Mouse (Mus musculus) heart, postnatal 36 days (tissue): ENCODE measurements at regions not wholly inside any gene's neighbourhood (a gene's known extent, or its start where the extent isn't known, plus 50 kb on each side); places are given as distances from the start of the nearest gene placed in this dataset.
A peak's percentile ranks its signal among the peaks of the same experiment; 100 is the strongest.

Source experiments
- DNase-seq, 2 experiments: peaks; one replicate each; pipeline ENCODE4 v3.0.0; 2021 to 2022
- intact Hi-C: fragments of 180-260 bp; cut with DNase I; formaldehyde crosslinking; loops from one replicate; pipeline ENCODE4 v1.15.1; 2025

DNA sequence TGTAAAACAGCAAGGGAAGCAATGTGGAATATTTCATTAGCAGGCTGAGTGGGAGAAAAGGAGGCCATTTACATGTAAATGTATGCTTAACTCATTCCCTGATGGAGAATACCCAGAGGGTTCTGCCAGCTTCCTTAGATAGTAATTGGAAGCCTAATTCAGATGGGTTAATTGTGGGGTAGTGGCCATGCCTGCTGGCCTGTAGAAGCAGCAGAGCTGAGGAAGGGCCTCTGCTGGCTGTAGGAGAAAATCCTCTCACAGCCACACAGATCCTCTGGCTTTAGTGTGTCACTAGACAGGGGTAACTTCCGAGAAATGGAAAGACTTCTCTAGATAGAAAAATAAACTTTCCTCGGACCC lies 1588.7 kb upstream of the Got2 start:
- DNase-seq, result no peak
- intact Hi-C loops, result no loop called here

DNA sequence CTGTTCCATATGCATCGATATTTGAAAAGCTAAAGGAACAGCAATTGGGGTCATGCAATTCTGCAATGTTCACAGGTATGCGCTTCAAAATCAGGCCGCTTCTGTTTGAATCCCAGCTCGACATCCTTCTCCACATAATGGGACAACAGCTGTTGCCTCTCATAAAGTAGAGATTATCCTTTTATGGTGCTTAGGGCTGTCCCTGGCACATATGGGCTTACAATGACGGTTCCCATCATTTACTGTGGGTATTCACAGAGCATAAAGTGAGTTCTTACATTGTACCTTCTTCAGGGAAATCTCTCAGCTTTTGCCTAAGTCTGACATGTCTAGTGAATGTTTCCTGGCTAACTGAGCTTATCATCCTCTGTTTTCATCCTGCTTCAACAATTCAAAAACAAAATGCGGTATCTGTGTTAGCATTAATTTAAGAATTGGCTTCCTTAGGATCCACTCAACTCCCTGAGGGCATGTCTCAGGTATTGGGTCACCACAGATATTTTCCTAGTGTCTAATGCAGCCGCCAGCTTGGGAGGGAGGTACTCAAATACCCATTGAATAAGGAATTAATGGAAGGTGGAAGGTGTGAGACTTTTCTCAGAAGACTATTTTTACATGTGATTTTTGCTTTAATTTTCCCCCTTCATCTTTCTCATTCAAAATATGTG lies 1588.2 kb upstream of the Got2 start:
- DNase-seq, result no peak
- intact Hi-C loops, result no loop called here

DNA sequence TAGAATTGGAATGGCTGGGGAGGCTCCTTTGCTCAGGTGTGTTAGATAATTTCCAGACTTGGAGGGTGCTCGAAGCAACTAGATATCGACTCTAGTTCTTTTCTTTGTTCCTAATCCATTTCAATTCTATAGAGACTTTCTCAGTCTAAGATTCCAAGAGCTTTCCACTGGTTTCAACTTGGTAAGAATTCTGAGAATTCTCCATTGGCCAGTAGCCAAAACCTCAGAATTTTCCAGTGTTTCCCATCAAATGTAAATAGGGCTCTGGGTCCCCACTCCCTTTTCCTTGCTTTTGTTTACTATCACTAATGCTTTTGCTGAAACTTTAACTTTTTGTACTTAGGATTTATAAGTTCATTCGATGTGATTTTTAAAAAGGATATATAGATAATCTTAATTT lies 1585.0 kb upstream of the Got2 start:
- intact Hi-C loops, result no loop called here

DNA sequence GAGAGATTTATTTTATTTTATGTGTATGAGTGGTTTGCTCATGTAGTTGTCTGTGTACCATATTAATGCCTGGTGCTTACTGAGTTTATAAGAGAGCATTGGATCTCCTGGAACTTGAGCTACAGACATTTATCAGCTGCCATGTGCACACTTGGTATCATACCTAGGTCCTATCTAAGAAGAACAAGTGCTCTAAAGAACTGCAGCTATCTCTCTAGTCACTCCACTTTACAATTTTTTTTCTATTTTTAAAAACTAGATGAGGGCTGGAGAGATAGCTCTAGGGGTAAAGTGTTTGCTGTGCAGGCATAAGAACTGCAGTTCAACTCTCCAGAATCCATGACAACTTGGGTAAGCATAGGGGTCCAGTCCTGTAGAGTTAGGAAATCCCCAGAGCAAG lies 1573.1 kb upstream of the Got2 start:
- intact Hi-C loops, result no loop called here
- no peak for DNase-seq

More for the DNA sequence above, 1585.0 kb upstream of the Got2 start:
- no peak for DNase-seq

DNA sequence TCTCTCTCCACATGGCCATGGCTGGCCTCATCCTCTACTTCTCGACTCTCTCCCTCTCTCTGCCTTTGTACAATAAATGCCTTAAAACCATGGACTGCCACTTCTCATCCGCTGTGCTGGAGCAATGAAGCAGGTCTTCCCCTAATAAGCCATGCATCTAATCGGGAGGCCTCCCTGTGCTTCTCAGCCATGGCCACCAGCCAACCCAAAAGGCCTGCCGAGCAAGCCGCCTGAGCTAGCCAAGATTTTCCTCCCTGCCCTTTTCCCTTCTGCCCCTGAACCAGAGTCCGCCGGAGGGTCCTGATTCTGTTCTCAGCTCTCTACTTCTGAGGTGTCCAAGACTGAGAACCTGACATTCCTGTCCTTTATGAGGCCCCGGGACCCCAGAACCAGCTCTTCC lies 1559.3 kb upstream of the Got2 start:
- no peak for DNase-seq
- intact Hi-C loops, result no loop called here

DNA sequence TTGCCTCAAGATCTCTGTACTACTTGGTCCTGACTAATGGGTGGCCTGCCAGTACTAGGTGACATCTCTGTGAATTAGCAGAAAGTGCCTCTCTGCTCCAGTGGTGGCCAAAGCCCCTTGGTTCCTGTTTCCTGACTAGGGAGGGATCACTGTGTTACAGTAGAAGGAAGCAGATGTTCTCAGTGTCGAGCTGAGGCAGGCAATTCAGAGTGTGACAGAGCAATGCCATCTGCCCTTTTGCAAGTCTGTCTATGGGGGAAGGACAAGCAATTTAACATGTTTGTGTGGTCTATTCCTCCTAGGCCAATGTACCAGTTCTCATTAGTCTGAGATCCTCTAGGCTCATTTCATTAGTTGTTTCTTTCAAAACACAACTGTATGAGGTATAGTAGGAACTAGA lies 1553.1 kb upstream of the Got2 start:
- no peak for DNase-seq
- intact Hi-C loops, result no loop called here

DNA sequence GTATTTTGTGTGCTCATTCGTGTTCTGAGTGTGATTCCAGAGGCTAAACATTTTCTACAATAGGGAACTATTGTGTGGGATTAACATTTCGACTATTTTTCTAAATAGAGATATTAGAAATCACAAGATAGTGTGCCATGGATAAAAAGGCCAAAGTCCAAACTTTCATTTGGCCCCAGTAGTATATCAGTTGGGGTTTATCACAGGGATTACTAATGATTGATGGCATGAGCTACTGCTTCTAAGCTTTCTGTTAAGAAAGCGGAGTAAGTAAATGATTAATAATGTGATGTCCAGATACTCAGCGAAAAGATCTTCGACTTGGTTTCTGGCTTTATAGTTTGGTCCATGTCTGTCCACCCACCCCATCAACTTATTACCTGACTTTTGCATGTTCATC lies 1545.2 kb upstream of the Got2 start:
- DNase-seq, result no peak
- intact Hi-C loops, result no loop called here

DNA sequence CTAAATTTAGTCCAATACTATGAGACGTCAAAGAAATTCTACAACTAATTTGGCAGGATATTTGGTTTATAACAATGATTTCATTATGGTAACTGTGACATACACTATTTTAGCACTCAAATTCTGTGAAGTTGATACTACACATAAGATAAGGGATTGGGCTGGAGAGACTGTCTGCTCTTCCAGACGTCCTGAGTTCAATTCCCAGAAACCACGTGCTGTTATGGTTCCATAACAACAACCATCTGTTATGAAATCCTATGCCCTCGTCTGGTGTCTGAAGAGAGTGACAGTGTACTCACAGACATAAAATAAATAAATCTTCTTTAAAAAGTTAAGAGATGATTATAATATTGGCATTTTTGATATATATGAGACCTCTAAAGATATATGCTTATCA lies 1543.1 kb upstream of the Got2 start:
- no peak for DNase-seq

DNA sequence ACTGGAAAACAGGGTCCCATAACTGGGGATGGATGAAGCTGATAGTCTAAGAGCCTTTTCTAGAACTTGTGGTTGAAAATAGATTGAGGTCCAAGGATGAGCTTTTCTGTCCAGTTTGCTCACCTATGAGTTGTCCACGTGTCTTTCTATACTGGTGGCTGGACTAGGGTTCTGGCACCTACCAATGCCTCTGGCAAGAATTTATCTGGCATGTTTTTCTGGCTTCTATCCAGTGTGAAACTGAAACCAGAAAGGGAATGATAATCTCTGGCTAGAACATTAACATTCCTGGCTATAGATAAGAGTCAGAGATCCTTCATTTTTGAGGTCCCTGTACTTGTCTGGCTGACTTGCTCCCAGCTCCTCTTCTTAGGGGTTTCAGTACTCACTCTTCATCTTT lies 1534.0 kb upstream of the Got2 start:
- intact Hi-C loops, result no loop called here
- DNase-seq, result peak in 1 of 2 experiments; percentile 1

More for the DNA sequence above, 1543.1 kb upstream of the Got2 start:
- intact Hi-C loops, result no loop called here

DNA sequence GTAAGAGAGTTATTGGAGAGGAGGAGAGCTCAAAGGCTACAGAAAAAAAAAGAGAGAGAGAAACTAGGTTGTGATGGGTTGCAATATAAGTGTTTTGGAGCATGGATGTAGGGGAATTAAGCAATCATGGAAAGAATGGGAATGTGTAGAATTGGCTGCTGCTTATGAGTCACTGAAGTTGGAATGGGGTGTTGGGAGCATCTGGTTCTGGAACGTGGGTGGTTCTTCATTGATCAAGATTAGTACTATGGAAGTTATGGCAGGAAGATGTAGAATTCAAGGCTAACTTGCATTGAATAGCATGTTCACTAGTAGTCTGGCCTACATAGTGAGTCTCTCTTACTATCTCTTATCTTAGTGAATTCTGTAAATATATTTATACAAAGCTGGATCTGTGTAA lies 1526.4 kb upstream of the Got2 start:
- intact Hi-C loops, result no loop called here
- DNase-seq, result no peak

DNA sequence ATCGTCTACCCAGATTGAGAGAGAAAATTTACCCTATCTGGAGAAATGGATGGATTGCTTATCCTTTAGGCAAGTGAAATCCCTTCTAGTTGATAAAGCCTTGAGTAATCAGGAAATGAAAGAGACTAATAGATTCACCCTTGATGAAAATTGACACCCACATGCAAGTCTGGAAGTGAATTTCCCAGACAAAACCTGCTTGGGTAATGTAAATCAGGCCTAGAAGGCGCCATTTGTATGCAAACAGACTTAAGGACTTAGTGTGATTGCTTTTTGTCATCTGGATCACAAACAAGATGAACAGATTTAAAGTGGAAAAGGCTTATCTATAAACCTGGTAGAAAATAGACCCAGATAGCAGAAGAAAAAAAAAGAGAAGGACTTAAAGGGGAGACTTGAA lies 1515.0 kb upstream of the Got2 start:
- intact Hi-C loops, result no loop called here
- no peak for DNase-seq

DNA sequence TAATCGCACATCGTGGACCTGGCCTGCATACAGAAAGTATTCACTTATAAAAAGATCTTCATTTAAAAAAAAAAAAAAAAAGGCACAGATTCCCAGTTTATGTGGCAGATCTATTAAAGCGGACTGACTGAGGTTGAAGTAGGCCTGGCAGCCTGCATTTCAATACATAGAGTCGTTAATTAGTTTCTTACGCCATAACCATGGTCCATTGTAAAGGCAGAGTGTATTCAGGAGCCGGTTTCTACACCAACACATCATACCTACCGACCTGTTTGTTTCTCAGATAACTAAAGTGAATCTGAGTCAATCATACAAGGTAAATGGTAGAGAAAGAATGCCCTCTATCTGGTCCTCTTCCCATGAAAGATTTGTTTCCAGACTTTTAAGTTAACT lies 1509.0 kb upstream of the Got2 start:
- DNase-seq, result no peak
- intact Hi-C loops, result no loop called here

DNA sequence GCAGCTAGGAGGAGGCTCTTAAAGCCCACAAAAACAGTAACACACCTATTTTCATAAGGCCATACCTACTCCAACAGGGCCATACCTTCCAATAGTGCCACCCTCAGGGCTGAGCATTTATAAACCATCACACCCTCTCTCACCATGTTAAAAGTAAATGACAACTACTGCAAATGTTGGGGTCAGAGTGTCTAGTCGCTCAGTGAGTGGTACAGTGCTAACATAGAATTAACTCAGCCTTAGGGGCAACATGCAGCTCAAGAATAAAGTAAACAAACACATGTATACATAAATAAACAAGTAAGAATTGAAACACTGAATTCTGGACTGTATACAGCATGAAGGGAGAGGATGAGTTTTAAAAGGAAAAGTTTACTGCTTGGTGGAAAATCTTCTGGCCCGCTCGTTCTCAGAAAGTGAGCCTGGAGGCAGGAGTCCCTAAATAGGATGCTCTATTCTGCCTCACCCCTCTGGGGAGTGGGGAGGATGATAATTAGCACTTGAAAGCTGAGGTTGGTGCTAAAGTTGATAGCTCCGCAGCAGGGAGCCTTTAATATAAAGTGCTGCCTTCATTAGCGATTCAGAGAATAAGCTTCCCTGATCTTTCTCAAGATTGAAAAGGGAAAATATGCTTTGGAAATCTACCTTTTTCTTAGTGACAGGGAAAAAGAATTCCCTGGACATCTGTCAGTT lies 1508.4 kb upstream of the Got2 start:
- no peak for DNase-seq
- intact Hi-C loops, result no loop called here

DNA sequence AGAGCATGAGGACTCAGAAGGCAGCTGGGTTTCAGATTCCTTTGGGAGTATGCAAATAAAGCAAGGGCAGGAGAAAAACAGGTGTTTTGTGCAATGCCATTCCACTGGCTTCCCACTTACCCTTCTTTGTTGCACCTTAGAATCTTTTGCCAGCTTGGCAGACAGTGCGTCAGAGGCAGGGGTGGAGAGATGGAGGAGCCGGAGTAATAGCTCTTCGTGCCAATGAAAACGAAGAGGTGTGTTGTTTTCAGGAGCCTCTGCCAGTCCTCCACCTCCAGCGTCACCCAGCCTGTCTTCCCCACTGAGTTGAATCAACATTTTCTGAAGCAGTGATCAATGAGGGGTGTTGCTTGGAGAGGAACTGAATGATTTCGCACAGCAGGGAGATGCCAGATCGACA lies 1501.3 kb upstream of the Got2 start:
- no peak for DNase-seq
- intact Hi-C loops, result no loop called here

DNA sequence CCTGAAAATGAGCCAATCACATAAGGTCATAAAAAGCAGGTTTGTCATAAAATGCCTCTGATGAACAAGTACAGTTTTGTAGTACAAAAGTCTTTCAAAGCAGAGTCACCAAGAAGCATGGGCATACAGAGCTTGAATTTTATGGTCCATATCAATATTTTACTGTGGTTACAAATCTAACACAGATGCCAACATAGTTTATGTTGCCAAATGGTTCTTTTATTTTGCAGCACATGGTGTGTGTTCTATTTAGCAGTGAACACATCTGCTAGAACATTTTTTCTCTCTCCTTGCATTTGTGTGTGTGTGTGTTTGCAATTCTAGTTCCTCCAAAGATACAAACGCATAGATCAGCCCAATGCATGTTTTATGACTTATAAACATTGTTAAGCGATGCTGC lies 1500.8 kb upstream of the Got2 start:
- no peak for DNase-seq
- intact Hi-C loops, result no loop called here

DNA sequence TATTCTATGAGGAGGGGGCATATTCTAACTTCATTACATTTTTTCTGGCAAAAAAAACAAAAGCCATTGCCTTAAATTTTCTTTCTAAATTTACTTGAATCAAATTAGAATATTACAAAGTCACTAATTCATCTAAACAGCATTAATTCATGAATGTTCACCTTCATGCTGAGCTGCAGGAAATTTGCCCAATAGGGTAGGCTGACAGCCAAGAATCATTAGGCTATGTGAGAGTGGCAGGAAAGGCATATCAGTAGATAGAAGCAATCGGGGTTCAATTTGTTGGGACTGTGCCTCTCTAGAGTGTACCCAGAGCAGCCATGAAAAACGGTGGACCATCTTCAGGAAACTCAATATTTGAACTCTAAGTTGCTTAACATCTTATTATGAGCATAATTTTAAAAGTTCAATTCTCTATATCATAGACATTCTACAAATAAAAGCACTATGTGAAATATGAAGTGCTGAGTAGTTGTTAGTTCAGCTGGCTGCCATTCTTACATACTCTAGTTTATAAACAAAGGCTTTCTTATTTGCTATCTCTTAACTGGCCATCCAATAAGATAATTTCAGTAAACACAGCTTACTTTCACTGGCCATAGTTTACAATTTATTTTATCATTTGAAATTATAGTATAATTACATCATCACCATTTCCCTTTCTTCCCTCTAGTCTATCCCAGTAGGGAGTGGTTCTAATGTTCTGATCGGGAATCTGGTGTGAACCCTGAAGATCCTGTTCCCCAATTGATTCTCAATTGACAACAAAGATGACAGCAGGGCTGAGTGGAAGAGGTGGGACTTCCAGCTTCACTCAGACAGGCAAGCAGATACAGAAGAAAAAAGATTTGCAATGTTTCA lies 1486.8 kb upstream of the Got2 start:
- no peak for DNase-seq
- intact Hi-C loops, result no loop called here

DNA sequence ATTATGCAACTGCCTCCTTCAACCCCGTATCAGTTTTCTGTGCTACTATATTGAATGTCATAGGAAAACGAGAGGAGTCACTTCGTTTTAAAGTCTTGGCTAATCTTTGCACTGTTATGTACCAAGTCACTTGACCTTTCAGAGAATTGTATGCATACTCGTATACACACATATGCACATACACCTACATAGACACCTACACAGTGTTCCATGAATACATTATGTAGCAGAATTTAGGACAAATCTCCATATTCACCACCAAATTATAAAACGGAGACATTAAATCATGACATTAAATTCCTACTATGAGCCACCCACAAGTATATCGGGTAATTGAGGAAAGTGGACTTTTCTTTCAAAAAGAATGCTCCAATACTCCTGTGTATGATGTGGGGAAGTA lies 1458.3 kb upstream of the Got2 start:
- no peak for DNase-seq
- intact Hi-C loops, result no loop called here

DNA sequence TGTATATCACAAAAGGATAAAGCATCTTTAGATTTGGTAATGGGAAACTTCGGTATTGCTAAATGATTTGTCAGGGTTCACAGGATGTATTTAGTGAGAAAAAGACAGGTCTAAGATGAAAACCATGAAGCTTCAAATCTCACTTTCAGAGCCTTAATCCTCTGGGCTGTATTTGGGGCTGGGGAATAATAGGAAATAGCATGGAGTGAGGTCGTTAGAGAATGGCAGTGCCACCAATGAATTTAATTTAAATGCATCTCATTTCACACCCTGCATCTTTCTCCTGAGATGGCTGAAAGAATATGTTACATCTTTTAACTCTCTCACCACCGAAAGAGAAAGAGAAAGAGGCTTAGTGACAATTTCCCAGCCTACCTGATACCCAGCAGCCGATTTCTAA lies 1427.2 kb upstream of the Got2 start:
- intact Hi-C loops, result no loop called here
- DNase-seq, result no peak

DNA sequence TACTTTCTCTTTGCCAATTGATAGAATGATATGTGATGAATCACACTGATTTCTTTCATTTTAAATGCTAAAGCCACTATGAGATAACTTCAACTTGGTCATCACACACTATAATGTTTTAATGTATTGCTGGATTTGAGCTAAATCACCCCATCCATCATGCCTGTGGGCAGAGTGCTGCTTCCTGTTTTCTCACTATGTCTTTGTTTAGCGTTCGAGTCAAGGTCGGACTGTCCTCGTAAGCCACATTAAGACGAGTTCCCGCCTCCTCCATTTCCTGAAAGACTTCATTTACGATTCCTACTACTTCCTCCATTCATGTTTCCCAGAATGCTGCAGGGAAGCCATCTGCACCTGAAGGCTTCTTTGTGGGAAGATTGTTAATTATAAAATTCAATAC lies 1420.0 kb upstream of the Got2 start:
- intact Hi-C loops, result no loop called here
- DNase-seq, result no peak

DNA sequence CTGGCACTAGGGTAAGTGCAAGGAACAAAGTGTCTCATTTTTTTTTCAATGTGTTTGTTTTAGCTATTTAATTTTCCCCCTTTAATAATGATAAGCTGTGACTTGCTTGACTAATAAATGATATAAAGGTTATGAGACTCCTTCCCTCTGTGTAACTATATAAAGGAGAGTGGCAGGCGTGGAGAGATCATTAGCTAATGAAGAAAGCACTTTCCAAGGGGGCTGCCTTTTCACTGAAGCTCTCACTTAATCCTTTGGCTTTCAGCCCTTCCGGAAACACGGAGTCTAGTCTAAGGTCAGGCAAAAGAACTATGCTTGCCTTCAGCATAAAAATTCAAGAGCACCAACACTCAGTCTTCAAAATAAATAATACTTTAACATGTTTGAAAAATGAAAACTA lies 1382.2 kb upstream of the Got2 start:
- no peak for DNase-seq
- intact Hi-C loops, result no loop called here

DNA sequence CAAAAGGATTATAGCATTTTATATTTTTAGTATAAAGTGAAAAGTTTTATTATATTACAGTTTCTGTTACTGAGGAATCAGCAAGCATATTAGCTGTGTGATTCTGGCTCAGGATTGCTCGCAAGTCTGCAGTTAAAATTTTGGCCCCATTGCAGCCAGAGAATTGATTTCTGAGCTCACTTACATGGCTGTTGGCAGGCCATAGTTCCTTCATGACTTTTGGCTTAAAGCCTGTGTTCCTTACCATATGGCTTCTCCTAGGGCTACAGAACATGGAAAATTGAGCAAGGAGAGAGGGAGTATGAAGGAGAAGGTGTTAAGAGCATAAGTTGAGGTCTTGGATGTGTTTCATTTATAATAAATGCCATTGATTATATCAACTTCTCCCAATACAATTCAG lies 1372.6 kb upstream of the Got2 start:
- intact Hi-C loops, result no loop called here
- DNase-seq, result no peak

DNA sequence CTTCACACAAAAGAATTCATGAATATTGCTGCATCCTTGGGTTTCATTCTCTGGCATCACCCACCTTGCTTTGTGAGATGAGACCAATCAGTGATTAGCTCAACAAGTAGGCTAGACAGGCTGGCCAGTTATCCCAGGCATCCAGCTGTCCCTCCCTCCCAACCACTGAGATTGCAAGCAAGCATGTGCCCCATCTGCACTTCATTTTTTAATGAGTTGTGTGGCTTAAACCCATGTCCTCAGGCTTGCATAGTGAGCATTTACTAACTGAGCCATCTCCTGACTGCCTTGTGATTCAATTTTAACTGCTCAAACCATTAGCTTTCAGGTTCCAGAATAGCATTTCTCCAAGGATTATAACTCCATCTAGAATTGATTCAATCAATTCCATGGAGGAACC lies 1365.8 kb upstream of the Got2 start:
- intact Hi-C loops, result no loop called here
- DNase-seq, result no peak
